Mouse (Mus musculus): Measurements from ENCODE around the gene Sstr3. TPM values are rescaled to one million over a fixed set of nuclear protein-coding genes. Genes with fewer than 3 reads are reported as not detected.

Gene Sstr3
- polyA plus RNA-seq, 1 experiment from 2014 or later = not detected

DNA sequence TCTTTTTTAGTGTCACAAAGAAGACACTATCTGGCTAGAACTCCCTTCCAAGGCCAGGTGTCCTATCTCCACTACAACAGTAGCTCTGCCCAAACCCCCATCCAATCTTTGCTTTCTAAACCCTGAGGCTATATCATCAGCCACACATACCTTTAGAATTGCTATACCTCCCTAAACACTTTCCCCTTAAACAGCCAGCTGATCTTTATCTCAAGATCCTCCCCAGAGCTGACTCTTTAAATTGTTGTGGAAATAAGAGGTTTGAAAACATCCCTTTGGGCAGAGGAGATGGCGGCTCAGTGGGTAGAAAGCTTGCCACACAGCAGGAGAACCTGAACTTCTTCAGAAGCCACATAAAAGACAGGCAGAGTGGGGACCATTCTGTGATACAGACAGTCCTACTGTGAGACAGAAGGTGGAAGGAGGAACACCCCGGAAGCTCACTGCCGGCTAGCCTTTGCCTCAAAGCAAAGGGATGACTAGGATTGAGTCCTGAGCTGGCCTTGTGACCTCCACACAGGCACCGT, 31.9 kb upstream of the Sstr3 start:
- Histone ChIP-seq H3K27me3 (peaks cover 19% of the 10 kb centered on the region), H3K4me2 (replicated peaks) (no peak overlapping the region), H3K9ac (no peak overlapping the region), H3K27ac (no peak overlapping the region), H3K36me3 (no peaks in the 10 kb centered on the region), H3K9me3 (no peaks in the 10 kb centered on the region), H3K4me1 (peaks cover 15% of the 10 kb centered on the region), H3K4me3 (no peak overlapping the region)
- no peak for ATAC-seq (ENCODE audit: low FRiP score, low read depth)
- 79% methylated on average over 3 of the region's 4 CpGs for WGBS

DNA sequence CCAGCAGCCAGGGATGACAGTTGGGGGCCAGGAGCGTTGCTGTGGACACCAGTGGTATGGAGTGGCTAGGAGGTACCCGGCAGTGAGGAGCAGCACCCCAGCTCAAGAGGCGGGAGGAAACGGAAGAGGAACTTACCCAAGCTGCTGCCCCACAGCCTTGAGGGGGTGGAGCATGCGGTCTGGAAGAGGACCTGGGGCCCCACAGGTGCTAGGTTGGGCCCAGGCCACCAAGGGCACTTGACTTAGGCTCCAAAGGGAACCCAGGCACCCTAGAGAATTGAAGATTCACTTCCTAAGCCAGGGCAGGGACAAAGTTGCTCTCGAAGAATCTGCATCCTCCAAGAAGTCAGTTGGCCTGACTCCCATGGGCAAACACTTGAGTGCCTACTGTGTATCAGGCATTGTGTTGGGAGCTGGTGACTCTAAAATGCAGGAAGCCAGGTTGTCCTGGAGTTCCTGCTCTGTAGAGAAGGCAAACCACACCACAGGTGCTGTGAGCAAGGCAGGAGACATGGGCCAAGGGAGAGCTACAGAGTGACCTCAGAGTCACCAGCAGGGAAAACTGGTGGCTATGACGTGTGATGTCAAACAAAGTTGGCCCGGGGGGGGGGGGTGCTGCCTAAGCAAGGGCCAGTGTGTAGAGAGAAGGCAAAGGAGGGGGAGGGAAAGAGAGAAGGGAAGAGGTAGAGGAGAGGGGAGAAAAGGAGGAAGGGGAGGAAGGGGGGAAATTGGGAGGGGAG, 28.3 kb upstream of the Sstr3 start, which contains the start of gene Rac2:
Gene Rac2, minus strand, starts transcription at position 126 of the 740 bp plus-strand sequence.
- Histone ChIP-seq H3K27me3 (peaks cover 5% of the 10 kb centered on the region), H3K9me3 (no peaks in the 10 kb centered on the region), H3K4me1 (no peaks in the 10 kb centered on the region), H3K27ac (no peak within 1 kb of the TSS), H3K9ac (no peak within 1 kb of the TSS), H3K4me2 (replicated peaks) (no peak within 1 kb of the TSS), H3K36me3 (no peaks in the 10 kb centered on the region), H3K4me3 (no peak within 1 kb of the TSS)
- 78% methylated on average over 8 of the region's 8 CpGs for WGBS
- ATAC-seq (ENCODE audit: low FRiP score, low read depth) = no peak

DNA sequence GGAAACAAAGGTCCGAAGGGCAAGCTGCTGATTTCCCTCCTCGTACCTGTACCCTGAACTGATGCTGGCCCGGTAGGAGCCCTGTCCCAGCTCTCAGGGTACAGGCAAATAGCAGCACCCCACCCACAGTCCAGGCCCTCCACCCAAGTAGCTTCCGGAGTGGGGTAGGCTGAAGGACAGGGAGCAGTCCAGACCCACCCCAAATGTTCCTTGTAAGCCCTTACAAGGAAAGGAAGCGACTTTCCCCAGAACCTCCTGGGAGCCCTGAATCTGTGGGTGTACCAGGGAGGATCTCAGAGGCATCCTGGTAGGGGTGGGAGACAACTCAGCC, 27.8 kb upstream of the Sstr3 start:
- ATAC-seq (ENCODE audit: low FRiP score, low read depth) = no peak

DNA sequence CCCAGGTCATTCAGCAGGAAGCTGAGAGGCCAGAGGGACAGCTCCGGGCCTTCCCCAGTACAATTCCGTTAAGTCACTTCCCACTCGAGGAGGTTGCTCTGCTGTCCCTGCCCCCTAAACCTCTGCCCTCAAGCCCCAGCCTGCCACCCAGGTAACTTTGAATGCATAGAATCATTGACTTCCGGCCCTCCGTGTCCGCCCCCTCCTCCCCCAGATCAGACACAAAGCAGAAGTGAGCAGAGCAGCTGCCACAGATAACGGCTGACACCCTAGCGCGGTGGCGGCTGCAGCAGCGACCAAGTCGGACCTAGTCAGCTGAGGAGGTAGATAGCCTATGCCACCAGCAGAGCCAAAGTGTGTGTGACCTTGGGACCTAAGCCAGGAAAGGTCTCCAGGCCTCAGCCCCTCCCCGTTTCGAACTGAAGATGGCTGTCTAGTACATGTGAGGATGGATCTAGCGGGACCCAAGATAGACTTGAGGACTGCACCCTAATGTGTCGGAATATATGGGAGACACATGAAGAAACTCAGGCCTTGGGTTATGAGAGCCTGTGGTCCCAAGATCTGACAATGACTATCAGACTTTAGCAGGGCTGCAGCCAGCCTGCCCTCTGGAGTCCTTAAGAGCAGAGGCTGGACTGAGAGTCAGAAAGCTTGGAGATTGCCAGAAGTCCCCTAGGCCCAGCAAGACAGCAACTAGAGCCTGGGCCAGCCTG, 27.2 kb upstream of the Sstr3 start:
- H3K4me2 ChIP-seq (replicated peaks) = no peak overlapping the region
- ATAC-seq (ENCODE audit: low FRiP score, low read depth) = no peak

More for the DNA sequence above, 27.8 kb upstream of the Sstr3 start:
- 92% methylated on average over 5 of the region's 5 CpGs for WGBS
- H3K4me2 ChIP-seq (replicated peaks) = no peak overlapping the region
- no peaks in the 10 kb centered on the region for H3K9me3 ChIP-seq
- H3K27ac ChIP-seq = no peak overlapping the region
- no peaks in the 10 kb centered on the region for H3K36me3 ChIP-seq
- no peaks in the 10 kb centered on the region for H3K4me1 ChIP-seq
- H3K27me3 ChIP-seq = 0 out of 2 replicates have a peak, but pooled peaks cover 4% of the 10 kb centered on the region
- H3K9ac ChIP-seq = no peak overlapping the region
- no peak overlapping the region for H3K4me3 ChIP-seq

DNA sequence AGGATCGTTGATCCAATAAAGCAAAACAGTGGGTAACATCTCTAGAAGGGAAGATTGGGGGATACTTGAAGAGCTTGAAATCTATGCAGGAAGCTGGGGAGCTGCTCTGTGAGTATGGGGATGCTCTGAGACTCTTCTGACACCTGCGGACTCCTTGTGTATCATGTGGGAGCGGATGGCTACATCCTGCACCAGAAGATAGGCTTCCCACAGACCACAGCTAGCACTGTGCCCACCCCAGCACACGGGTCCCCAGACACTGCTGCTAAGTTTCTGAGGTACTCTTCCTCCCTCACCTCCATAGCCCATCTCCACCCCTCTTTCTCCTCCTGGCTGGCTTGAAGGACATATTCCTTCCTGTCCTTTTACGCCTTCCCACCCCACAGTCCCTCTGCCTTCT, 25.7 kb upstream of the Sstr3 start:
- Histone ChIP-seq H3K9me3 (no peaks in the 10 kb centered on the region), H3K27ac (no peak overlapping the region), H3K4me2 (replicated peaks) (no peak overlapping the region), H3K9ac (no peak overlapping the region), H3K4me1 (no peaks in the 10 kb centered on the region), H3K4me3 (no peak overlapping the region), H3K36me3 (no peaks in the 10 kb centered on the region), H3K27me3 (0 out of 2 replicates have a peak, but pooled peaks cover 4% of the 10 kb centered on the region)
- no peak for ATAC-seq (ENCODE audit: low FRiP score, low read depth)
- WGBS = 97% methylated on average over 5 of the region's 5 CpGs

More for the DNA sequence above, 27.2 kb upstream of the Sstr3 start:
- Histone ChIP-seq H3K36me3 (no peaks in the 10 kb centered on the region), H3K9me3 (no peaks in the 10 kb centered on the region), H3K9ac (no peak overlapping the region), H3K4me1 (no peaks in the 10 kb centered on the region), H3K27ac (no peak overlapping the region), H3K27me3 (0 out of 2 replicates have a peak, but pooled peaks cover 4% of the 10 kb centered on the region), H3K4me3 (no peak overlapping the region)
- 62% methylated on average over 16 of the region's 16 CpGs for WGBS

DNA sequence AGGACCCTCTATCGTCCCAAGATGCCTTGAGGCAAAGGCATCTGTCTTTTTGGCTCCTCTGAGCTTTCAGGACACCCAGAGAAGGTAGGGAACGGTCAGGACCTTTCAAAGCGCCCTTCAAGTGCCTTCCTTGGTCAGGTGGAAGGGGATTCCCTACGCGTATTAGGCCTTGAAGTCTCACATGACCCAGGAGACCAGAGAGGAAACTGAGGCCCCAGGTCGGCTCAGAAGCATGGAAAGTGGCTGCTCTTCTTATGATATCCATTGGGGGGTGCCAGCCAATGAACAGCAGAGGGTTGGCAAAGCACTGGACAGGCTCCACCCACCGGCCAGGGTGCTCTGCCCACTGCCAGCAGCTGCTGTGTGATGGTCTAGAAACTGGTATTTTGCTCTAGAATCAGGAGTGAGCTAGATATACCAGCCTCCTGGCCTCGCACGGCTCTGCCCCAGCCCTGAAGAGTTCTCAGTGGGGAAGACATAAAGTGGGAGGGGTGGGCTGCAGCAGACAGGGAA, 23.2 kb upstream of the Sstr3 start:
- Histone ChIP-seq H3K9me3 (no peaks in the 10 kb centered on the region), H3K9ac (no peak overlapping the region), H3K27me3 (0 out of 2 replicates have a peak, but pooled peaks cover 4% of the 10 kb centered on the region), H3K27ac (no peak overlapping the region), H3K4me3 (no peak overlapping the region), H3K36me3 (no peaks in the 10 kb centered on the region), H3K4me1 (no peaks in the 10 kb centered on the region), H3K4me2 (replicated peaks) (no peak overlapping the region)
- no peak for ATAC-seq (ENCODE audit: low FRiP score, low read depth)
- WGBS = 70% methylated on average over 9 of the region's 9 CpGs

DNA sequence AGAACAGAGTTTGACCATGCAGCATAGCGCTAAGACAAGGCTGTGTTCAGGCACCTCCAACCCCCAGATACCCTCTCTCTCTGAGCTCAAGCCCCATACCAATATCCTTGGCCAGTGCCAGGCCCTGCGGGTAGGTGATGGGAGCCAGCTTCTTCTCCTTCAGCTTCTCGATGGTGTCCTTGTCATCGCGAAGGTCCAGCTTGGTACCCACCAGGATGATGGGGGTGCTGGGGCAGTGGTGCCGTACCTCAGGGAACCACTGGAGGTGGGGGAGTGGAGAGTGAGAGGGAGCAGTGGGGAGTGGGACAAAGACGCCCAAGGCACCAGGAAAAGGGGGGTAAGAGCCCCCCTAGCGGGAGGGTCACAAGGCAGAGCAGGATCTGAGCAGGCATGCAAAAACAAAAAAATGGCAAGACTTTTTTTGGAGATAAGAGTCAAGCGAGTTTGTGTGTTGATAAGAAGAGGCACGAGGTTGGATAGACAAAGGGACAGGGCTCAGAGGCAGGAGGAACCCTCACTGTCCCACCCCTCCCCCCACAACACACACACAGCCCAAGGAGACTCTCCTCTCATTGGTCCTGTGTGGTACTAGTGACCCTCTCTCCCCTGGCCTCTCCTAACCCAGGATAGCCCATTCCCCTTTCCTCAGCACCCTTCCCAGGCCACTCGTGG, 20.4 kb upstream of the Sstr3 start:
- Histone ChIP-seq H3K9ac (no peak overlapping the region), H3K36me3 (no peaks in the 10 kb centered on the region), H3K4me3 (no peak overlapping the region), H3K27me3 (no peaks in the 10 kb centered on the region), H3K4me2 (replicated peaks) (no peak overlapping the region), H3K4me1 (no peaks in the 10 kb centered on the region), H3K27ac (no peak overlapping the region), H3K9me3 (no peaks in the 10 kb centered on the region)
- no peak for ATAC-seq (ENCODE audit: low FRiP score, low read depth)
- WGBS = 64% methylated on average over 11 of the region's 11 CpGs

DNA sequence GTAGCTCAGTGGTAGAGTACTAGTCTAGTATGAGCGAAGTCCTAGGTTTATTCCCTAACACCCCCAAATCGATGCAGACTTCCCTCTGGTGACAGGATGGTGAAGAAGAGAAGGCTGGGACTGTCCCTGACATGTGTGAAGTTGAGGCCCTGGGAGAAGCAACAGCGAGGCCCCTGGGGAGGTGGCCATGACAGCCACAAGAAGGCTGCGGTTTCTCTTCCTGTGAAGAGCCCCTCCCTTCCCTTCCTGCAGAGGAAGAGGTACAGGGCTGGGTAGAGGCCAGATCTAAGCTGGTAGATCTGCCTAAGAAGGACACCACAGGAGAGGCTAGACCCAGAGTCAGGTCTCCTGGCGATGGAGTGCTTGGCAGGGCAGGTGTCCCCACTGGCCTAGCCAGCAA, 19.5 kb upstream of the Sstr3 start:
- Histone ChIP-seq H3K9me3 (no peaks in the 10 kb centered on the region), H3K27me3 (no peaks in the 10 kb centered on the region), H3K9ac (no peak overlapping the region), H3K27ac (no peak overlapping the region), H3K36me3 (no peaks in the 10 kb centered on the region), H3K4me2 (replicated peaks) (no peak overlapping the region), H3K4me1 (no peaks in the 10 kb centered on the region), H3K4me3 (no peak overlapping the region)
- no peak for ATAC-seq (ENCODE audit: low FRiP score, low read depth)
- 72% methylated on average over 5 of the region's 5 CpGs for WGBS

DNA sequence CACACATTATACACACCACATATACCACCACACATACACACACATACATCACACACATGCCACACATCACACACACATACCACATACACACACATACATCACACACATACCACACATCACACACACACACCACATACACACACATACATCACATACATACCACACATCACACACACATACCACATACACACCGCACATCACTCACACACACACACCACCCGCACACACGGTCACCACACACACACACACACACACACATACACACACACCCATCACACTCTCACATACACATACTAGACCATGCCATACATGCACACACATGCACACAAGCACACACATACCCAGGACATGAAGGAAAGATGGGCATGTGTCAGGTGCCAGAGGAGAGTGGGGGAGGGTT, 18.9 kb upstream of the Sstr3 start:
- Histone ChIP-seq H3K9ac (no peak overlapping the region), H3K27me3 (no peaks in the 10 kb centered on the region), H3K4me2 (replicated peaks) (no peak overlapping the region), H3K36me3 (no peaks in the 10 kb centered on the region), H3K27ac (no peak overlapping the region), H3K4me3 (no peak overlapping the region), H3K9me3 (no peaks in the 10 kb centered on the region), H3K4me1 (no peaks in the 10 kb centered on the region; the same call in 1 of the 2 replicates)
- WGBS = 98% methylated on average over 3 of the region's 3 CpGs
- ATAC-seq (ENCODE audit: low FRiP score, low read depth) = no peak

DNA sequence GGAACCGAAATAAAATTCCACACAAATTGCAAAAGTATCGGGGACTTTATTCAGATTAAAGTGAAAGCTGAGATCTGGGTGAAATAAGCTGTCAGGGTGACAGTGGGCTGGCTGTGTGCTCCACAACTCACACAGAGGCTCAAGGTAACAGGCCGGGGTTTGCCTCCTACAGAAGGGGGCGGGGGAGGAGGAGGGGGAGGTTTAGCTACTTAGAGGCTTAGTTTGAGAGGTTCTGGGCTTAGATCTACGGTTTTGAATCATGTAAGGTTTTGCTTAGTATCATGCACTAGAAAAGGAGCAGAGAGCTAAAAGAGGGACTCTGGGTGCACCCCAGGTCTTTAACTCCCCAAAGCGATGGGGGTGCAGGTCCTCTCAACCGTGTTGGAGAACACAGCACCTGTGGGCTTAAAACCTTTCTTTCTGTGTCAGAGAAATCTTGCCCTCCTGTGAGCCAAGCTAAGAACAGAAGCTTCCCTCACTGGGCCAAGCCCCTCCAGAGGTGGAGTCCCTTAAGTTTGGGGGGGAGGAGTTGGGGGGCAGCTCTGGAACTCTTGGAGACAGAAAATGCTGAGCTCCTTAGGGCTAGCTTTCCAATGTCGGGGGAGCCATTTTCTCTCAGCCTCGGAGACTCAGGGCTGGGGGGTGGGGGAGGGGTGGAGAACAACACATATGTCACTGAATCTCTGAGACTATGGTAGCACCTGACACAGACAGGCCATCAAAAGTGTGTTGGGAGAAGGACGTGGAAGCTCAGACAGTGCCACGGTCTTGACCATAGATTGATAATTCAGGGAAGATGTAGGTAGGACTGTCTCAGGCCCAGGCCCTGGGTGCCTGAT, 14.9 kb upstream of the Sstr3 start:
- Histone ChIP-seq H3K27me3 (peaks cover 4% of the 10 kb centered on the region; the same call in 1 of the 2 replicates), H3K27ac (no peak overlapping the region), H3K4me1 (no peaks in the 10 kb centered on the region; the same call in 1 of the 2 replicates), H3K4me3 (no peak overlapping the region), H3K4me2 (replicated peaks) (no peak overlapping the region), H3K9ac (no peak overlapping the region), H3K36me3 (no peaks in the 10 kb centered on the region), H3K9me3 (no peaks in the 10 kb centered on the region)
- WGBS = 58% methylated on average over 11 of the region's 11 CpGs
- ATAC-seq (ENCODE audit: low FRiP score, low read depth) = no peak

Measured in limb, embryonic 13.5 days (tissue).